Mouse (Mus musculus) liver, embryonic 13.5 days (tissue): ENCODE data around the gene Sufu. TPM values are rescaled to one million over a fixed set of nuclear protein-coding genes. Genes with fewer than 3 reads are reported as not detected.
A peak's percentile ranks its signal among the peaks of the same experiment; 100 is the strongest.

Source experiments
- ATAC-seq: fragments of 200-750 bp; cut with Nextera tagmentation; 2 replicates; pipeline ENCODE4 v1.8.0; 2017; ENCODE audit warnings: low read depth, mild to moderate bottlenecking, moderate number of reproducible peaks, moderate library complexity
- DNase-seq: peaks from one replicate; pipeline ENCODE4 v3.0.0; 2022
- H3K27ac ChIP-seq: fragments of 300-500 bp; sonication (generic); 2 replicates; pipeline ENCODE4 v1.5.1; 2015; ENCODE audit warnings: moderate library complexity, mild to moderate bottlenecking, inconsistent platforms
- H3K27me3 ChIP-seq: fragments of 300-500 bp; sonication (generic); 2 replicates; pipeline ENCODE4 v1.6.1; 2015; ENCODE audit warnings: mild to moderate bottlenecking, inconsistent platforms
- H3K36me3 ChIP-seq: fragments of 300-500 bp; sonication (generic); 2 replicates; pipeline ENCODE4 v1.6.1; 2015; ENCODE audit warnings: mild to moderate bottlenecking, inconsistent platforms
- H3K4me1 ChIP-seq: fragments of 300-500 bp; sonication (generic); replicated peaks from 2 replicates; pipeline ENCODE4 v1.6.1; 2015; ENCODE audit warnings: inconsistent platforms
- H3K4me2 ChIP-seq: fragments of 300-500 bp; sonication (generic); 2 replicates; pipeline ENCODE4 v1.6.1; 2015; ENCODE audit warnings: inconsistent platforms, mild to moderate bottlenecking, moderate library complexity
- H3K4me3 ChIP-seq: fragments of 300-500 bp; sonication (generic); replicated peaks from 2 replicates; pipeline ENCODE4 v1.5.1; 2015; ENCODE audit warnings: mild to moderate bottlenecking, inconsistent platforms
- H3K9ac ChIP-seq: fragments of 300-500 bp; sonication (generic); 2 replicates; pipeline ENCODE4 v1.6.1; 2015; ENCODE audit warnings: mild to moderate bottlenecking, inconsistent platforms
- H3K9me3 ChIP-seq: fragments of 300-500 bp; sonication (generic); replicated peaks from 2 replicates; pipeline ENCODE4 v1.6.1; 2016; ENCODE audit warnings: inconsistent platforms
- WGBS: fragments of 180-500 bp; shearing (Covaris S2); methylation state at CpG from one replicate; pipeline ENCODE4 v1.1.7; 2015; ENCODE audit not compliant: insufficient replicate concordance; 5-methylcytosine and 5-hydroxymethylcytosine counted together
- polyA plus RNA-seq: library from polyadenylated mRNA; unstranded; fragments of >200 nt; fragmentation: Nextera tagmentation; extraction: Ambion mirVana; gene quantifications from 2 replicates; pipeline ENCODE4 v1.2.1, GENCODE M21; 2015

Sufu gene
- polyA plus RNA-seq, 1 experiment from 2014 or later: 6.3 TPM

DNA sequence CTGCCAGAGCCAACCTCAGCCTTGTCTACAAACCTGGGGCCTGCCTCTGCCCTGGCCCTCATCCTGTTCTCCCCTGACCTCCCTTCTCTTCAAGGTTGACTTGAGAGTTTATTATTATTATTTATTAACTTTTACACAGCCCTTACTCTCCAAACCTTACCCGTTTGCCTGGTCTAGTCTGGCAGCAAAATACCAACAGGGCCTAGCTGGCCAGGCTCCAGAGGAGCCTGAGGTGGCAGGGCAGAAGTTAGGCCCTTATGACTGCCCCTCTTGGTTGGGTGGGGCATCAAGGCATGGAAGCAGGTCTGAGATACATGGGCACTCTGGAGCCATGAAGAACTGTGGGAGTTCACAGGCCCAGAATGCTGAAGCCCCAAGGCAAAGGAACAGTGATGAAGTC is 111.1 kb downstream of the Sufu start:
- DNase-seq (no peak), ATAC-seq (no peak)
- H3K4me1 ChIP-seq: peaks cover 90% of the 10 kb centered on the region
- no peaks in the 10 kb centered on the region for H3K9me3 ChIP-seq
- WGBS: 68% methylated on average over 1 of the region's 1 CpGs
- H3K27me3 ChIP-seq: no peaks in the 10 kb centered on the region
- peak overlapping the region; percentile 98; the same call in 1 of the 2 replicates for H3K27ac ChIP-seq
- no peak overlapping the region for H3K4me2 ChIP-seq
- H3K36me3 ChIP-seq: peaks cover 75% of the 10 kb centered on the region
- 0 out of 2 replicates have a peak overlapping the region, but pooled peaks have one; percentile 36 for H3K9ac ChIP-seq
- H3K4me3 ChIP-seq: no peak overlapping the region

DNA sequence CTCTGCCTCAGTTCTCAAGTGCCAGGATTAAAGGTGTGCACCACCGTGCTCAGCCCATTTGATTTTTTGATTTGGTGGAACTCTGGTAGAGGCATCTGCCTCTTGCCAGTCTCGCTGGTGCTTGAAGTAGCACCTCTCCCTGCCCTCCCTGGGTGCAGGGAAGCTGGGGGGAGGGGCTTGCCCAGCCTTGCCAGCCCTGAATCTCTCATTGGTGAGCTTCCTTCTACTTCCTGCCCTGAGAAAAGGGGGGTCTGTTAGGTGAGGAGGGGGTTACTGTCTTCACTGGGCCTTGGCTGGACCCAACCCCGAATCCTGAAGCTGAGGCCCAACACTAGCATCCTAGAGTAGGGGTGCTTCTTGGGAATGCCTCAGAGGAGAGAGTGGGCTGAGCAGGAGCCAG is 112.0 kb downstream of the Sufu start:
- Histone ChIP-seq H3K9ac (peak overlapping the region; percentile 18; the same call in 1 of the 2 replicates), H3K36me3 (peaks cover 84% of the 10 kb centered on the region), H3K4me2 (no peak overlapping the region), H3K9me3 (no peaks in the 10 kb centered on the region), H3K4me3 (no peak overlapping the region), H3K27me3 (no peaks in the 10 kb centered on the region), H3K27ac (0 out of 2 replicates have a peak overlapping the region, but pooled peaks have one; percentile 3), H3K4me1 (peaks cover 81% of the 10 kb centered on the region)
- ATAC-seq (no peak), DNase-seq (no peak)
- 76% methylated on average over 3 of the region's 3 CpGs for WGBS

DNA sequence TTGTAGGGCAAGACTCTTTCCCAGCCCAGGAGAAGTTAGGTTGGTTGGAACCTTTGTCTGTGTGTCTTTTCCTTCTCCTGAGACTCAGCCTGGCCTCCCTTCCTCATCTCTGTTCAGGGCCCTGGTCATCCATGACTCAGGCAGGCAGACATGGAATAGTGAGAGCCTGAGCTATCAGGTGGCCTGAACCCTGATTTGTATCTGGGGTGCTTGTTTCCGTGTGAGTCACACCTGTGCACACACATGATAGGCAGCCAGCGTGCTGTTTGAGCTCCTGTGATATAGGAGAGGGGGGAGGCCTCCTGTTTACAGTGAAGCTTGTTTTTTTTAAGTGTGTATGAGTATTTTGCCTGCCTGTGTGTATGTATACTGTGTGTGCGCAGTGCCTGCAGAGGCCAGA is 112.5 kb downstream of the Sufu start:
- H3K4me1 ChIP-seq: peaks cover 76% of the 10 kb centered on the region
- ATAC-seq: no peak
- H3K9me3 ChIP-seq: no peaks in the 10 kb centered on the region
- H3K27ac ChIP-seq: peak overlapping the region; percentile 3; the same call in 1 of the 2 replicates
- DNase-seq: no peak
- no peak overlapping the region for H3K4me2 ChIP-seq
- 55% methylated on average over 3 of the region's 3 CpGs for WGBS
- no peaks in the 10 kb centered on the region for H3K27me3 ChIP-seq
- H3K4me3 ChIP-seq: no peak overlapping the region
- peak overlapping the region; percentile 18; the same call in 1 of the 2 replicates for H3K9ac ChIP-seq
- H3K36me3 ChIP-seq: peaks cover 89% of the 10 kb centered on the region

DNA sequence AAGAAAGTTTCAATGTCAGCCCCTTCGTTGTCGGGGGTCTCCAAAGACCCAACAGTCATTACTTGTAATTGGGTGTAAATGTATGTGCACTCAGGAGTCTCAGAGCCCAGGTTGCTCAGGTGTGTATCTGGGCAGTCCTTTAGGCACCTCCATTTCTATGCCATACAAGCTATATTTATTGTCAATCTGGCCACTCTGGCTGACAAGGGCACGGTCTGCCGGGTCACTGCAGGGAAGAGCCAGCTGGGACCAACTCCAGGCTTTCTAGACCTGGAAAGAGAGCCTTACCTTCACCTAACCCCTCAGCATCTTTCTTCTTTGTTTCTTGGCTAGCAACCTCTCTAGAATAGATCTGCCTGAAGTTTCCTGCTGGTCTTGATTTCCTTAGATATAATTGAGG is 113.0 kb downstream of the Sufu start:
- H3K9ac ChIP-seq: 0 out of 2 replicates have a peak overlapping the region, but pooled peaks have one; percentile 22
- H3K36me3 ChIP-seq: peaks cover 94% of the 10 kb centered on the region
- H3K4me3 ChIP-seq: no peak overlapping the region
- H3K4me1 ChIP-seq: peaks cover 71% of the 10 kb centered on the region
- no peak overlapping the region for H3K4me2 ChIP-seq
- WGBS: 75% methylated on average over 4 of the region's 4 CpGs
- DNase-seq: no peak
- peak overlapping the region; percentile 3; the same call in 1 of the 2 replicates for H3K27ac ChIP-seq
- H3K9me3 ChIP-seq: no peaks in the 10 kb centered on the region
- no peak for ATAC-seq
- H3K27me3 ChIP-seq: no peaks in the 10 kb centered on the region

DNA sequence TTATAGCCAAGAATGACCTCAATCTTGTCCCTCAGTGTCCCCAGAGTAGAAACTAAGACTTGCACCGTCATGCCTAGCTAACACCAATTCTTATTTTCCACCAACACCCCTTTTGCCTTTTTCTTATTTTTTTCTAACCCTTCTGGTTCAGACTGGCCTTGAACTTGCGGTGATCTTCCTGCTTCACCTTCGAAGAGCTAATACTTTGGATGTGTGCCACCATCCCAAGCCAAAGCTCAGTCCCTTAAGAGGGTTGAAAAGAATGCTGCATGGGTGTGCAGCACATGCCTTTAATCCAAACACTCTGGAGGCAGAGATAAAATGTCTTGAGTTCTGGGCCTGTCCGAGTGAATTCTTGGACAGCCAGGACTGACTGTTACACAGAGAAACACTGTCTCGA is 113.7 kb downstream of the Sufu start:
- peaks cover 67% of the 10 kb centered on the region for H3K4me1 ChIP-seq
- ATAC-seq (no peak), DNase-seq (no peak)
- peak overlapping the region; percentile 48; the same call in 1 of the 2 replicates for H3K27ac ChIP-seq
- WGBS: 72% methylated on average over 5 of the region's 5 CpGs
- peaks cover 97% of the 10 kb centered on the region for H3K36me3 ChIP-seq
- 0 out of 2 replicates have a peak overlapping the region, but pooled peaks have one; percentile 22 for H3K9ac ChIP-seq
- H3K4me3 ChIP-seq: no peak overlapping the region
- H3K4me2 ChIP-seq: no peak overlapping the region
- H3K9me3 ChIP-seq: no peaks in the 10 kb centered on the region
- H3K27me3 ChIP-seq: no peaks in the 10 kb centered on the region

DNA sequence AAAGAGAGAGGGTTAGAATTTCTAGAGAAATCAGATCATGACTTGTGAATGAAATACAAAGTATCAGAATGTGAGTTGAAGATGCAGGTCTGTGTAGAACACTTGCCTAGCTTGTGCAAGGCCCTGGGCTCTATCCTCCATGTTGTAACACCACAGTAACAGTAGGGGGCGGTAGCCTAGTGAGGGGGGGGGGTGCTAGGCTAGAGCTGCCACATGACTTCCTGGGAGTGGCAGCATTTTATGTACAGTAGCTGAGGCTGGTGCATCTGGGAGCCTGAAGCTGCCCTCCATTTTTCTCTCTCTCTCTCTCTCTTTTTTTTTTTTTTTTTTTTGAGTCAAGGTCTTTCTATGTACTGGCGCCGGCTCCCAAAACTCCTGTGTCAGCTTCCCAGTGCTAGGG is 114.1 kb downstream of the Sufu start:
- Histone ChIP-seq H3K36me3 (peaks cover 97% of the 10 kb centered on the region), H3K27ac (peak overlapping the region; percentile 48), H3K9ac (no peak overlapping the region), H3K27me3 (no peaks in the 10 kb centered on the region), H3K4me3 (no peak overlapping the region), H3K9me3 (no peaks in the 10 kb centered on the region), H3K4me2 (no peak overlapping the region), H3K4me1 (peaks cover 62% of the 10 kb centered on the region)
- WGBS: 51% methylated on average over 3 of the region's 3 CpGs
- ATAC-seq (no peak), DNase-seq (no peak)

DNA sequence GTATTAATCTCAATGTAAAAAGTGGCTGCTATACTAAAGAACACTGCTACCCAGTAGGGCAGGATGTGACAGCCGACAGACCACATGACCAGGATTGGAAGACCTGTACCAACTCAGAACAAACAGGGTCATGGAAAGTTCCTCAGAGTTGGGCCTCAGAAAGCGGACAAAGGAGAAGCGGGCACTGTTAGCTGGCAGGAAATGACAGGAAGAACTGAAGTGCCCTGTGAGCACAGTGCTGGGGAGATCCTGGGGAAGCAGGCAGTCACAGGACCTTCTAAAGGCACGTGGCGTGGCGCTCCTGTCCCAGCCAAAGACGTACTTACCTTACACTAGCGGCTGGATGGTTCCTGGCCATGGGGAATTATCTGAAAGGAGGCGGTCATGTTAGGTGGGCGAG is 114.6 kb downstream of the Sufu start:
- no peak overlapping the region for H3K4me3 ChIP-seq
- no peak overlapping the region for H3K9ac ChIP-seq
- H3K9me3 ChIP-seq: no peaks in the 10 kb centered on the region
- peaks cover 58% of the 10 kb centered on the region for H3K4me1 ChIP-seq
- no peaks in the 10 kb centered on the region for H3K27me3 ChIP-seq
- H3K27ac ChIP-seq: peak overlapping the region; percentile 48; the same call in 1 of the 2 replicates
- DNase-seq (no peak), ATAC-seq (peak; percentile 9; the same call in 1 of the 2 replicates)
- 74% methylated on average over 10 of the region's 10 CpGs for WGBS
- H3K36me3 ChIP-seq: peaks cover 95% of the 10 kb centered on the region
- H3K4me2 ChIP-seq: no peak overlapping the region

DNA sequence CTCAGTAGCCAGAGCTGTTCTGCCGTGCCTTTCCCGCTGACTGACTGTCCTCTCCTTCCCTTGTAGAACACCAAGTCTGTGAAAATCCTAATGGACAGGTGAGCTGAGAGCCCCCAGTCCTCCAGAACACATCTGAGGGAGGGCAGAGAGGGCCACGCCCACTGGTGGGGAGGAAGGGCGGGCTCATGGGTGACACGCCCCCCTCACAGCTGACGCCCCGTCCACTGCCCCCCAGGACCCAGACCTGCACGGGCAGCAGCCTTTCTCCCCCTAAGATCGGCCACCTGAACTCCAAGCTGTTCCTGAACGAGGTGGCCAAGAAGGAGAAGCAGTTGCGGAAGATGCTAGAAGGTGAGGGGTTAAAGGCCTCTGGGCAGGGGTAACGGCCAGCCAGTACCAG is 117.7 kb downstream of the Sufu start:
- no peak for DNase-seq
- Histone ChIP-seq H3K4me2 (no peak overlapping the region), H3K27me3 (no peaks in the 10 kb centered on the region), H3K9me3 (no peaks in the 10 kb centered on the region), H3K27ac (no peak overlapping the region), H3K4me1 (peaks cover 55% of the 10 kb centered on the region), H3K4me3 (no peak overlapping the region), H3K36me3 (peaks cover 64% of the 10 kb centered on the region), H3K9ac (no peak overlapping the region)
- ATAC-seq: no peak
- WGBS: 75% methylated on average over 12 of the region's 12 CpGs

DNA sequence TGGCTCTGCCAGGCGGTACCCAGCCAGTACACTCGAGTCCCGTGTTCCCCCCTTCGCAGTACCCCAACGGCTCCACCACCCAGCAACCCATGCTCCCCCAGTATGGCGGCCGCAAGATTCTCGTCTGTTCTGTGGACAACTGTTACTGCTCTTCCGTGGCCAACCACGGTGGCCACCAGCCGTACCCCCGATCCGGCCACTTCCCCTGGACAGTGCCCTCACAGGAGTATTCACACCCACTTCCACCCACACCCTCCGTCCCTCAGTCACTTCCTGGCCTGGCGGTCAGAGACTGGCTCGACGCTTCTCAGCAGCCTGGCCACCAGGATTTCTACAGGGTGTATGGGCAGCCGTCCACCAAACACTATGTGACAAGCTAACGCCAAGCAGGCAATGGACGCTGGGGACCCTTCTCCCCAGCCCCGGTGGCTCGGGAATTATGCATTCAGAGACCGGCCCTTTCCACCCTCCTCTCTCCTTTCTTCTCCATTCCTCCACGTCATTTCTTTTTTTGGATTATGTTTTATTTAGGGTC is 118.7 kb downstream of the Sufu start:
- Histone ChIP-seq H3K9ac (no peak overlapping the region), H3K9me3 (no peaks in the 10 kb centered on the region), H3K36me3 (peaks cover 54% of the 10 kb centered on the region), H3K4me3 (no peak overlapping the region), H3K4me1 (peaks cover 46% of the 10 kb centered on the region), H3K4me2 (no peak overlapping the region), H3K27me3 (0 out of 2 replicates have a peak, but pooled peaks cover 3% of the 10 kb centered on the region), H3K27ac (no peak overlapping the region)
- ATAC-seq: no peak
- 78% methylated on average over 24 of the region's 24 CpGs for WGBS
- no peak for DNase-seq

DNA sequence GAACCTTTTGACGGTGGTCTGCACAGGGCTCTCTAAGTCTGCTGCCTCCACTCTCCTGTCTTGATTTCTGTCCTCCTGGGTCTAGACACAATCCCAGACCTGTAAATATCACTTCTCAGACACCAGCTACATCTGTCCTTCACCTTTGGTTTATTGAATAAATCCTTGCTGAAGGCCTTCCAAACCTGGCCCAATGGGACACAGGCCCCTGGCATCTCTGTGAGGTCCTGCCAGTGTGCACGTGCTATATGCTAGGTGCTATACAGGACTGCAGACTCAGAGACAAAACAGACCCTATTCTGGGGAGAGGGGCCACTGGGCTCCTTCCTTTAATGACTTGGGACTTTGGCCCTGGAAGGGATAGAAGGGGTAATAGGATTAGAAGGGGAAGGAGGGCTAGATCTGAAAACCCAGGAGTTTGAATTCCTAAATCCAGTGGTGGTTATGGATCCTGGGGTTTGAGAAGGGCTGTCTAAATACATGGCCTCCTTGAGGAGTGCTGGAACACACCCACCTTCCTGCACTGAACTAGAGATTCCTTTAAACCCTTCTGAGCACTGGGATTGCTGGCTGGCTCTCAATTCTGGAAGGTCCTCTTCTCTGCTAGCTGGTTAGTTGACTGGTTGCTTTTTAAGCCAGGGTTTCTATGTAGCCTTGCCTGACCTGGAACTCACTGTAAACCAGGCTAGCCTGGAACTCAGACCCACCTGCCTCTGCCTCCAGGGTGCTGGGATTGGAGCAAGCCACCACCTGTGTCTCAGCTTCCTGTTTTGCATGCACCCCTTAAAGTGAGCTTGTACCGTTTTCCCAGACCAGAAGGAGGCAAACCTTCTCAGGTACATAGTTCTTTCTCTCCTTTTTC is 120.2 kb downstream of the Sufu start:
- ATAC-seq (no peak), DNase-seq (no peak)
- Histone ChIP-seq H3K4me3 (no peak overlapping the region), H3K4me2 (no peak overlapping the region), H3K27ac (peak overlapping the region; percentile 21), H3K36me3 (peaks cover 42% of the 10 kb centered on the region), H3K9ac (no peak overlapping the region), H3K27me3 (peaks cover 4% of the 10 kb centered on the region; the same call in 1 of the 2 replicates), H3K9me3 (no peaks in the 10 kb centered on the region), H3K4me1 (peaks cover 41% of the 10 kb centered on the region)
- WGBS: 49% methylated on average over 3 of the region's 3 CpGs

DNA sequence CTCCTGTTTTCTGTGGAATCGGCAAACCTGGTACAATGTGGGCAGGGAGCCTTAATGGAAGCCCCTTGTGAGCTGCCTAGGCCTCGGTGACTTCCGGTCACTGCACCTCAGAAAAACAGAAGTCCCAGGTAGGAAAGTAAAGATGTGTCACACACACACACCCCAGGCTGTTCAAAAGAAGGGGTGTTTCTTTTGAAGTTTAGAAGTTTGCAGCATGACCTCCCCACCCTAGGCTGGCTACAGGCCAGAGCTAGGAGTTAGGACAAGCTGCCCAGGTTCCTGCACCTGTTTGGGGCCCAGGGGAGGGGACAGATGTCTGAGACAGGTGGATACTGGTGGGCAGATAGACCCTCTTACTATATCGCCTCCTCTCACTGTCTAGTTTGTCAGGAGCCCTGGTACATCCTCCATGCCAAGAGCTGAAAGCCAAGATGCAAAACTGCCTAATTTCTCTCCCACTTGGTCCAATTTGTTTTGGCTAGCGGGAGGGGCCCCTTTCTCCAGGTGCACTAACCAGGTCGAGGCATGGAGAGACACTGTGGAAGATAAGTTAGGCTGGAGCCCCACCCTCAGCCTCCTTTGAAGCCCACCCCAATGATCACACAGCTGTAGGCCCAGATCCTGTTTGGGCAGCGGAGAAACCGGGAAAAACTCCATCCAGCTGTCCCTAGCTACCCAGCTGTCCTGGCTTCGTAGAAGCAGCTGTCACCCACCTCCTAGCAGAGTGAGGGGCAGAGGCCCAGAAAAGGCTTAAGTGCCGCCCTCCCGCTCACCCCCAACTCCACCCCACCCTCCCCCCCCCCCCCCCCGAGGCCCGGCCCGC is 121.0 kb downstream of the Sufu start:
- DNase-seq: no peak
- ATAC-seq: no peak
- WGBS: 38% methylated on average over 10 of the region's 14 CpGs
- Histone ChIP-seq H3K4me1 (peaks cover 49% of the 10 kb centered on the region), H3K36me3 (peaks cover 33% of the 10 kb centered on the region), H3K9me3 (no peaks in the 10 kb centered on the region), H3K9ac (peak overlapping the region; percentile 49; the same call in 1 of the 2 replicates), H3K4me2 (peak overlapping the region; percentile 56; the same call in 1 of the 2 replicates), H3K27ac (peak overlapping the region; percentile 21), H3K4me3 (no peak overlapping the region), H3K27me3 (peaks cover 4% of the 10 kb centered on the region; the same call in 1 of the 2 replicates)
